Mouse (Mus musculus): ENCODE results near the gene Rps23.
"Not testable (repeated sequence)": the region's sequence is repeated elsewhere in the genome, so short reads cannot be mapped to it uniquely, and the experiment has no call there.

The Rps23 gene

DNA sequence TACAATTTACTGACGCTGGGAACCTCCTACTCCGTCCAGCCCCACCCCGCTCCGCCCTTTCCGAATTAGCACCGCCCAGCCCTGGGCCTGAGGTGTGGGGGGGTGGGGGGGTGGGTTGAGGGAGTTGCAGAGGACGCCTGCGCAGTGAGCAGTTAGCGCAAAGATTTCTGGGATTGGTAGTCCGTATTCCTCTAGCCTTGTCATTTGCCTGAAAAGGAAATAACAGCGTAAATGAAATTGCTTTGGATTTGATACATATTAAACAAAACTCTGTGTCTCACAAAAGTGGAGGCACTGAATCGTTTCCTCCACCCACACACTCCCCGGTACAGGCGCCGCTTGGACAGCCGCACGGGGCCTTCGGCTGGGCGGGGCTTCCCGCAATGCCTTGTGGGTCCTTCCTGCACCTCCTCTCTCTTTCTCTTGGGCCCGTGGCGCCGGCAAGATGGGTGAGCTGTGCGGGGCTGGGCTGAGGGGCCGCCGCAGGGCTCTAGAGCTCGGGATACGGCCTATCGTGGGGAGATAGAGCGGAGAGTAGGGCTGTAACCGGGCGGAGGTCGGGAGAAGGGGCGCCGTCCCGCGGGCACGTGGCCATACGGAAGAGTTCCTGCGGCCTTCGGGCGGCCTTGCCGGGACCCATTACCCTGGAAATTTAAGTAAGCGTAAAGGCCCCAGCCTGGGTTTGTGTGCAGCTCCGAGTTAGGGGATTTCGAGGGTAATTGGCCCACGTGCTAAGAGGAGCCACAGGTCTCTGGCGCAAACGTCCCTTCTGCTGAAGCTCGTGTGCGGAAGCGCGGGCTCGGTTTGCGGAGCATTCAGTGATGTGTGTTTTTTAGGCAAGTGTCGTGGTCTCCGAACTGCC lies at the start of gene Rps23:
TSS of gene Rps23 (plus strand) at position 208 of the 862 bp plus-strand sequence.
- DNase-seq: peak; percentile 91

DNA sequence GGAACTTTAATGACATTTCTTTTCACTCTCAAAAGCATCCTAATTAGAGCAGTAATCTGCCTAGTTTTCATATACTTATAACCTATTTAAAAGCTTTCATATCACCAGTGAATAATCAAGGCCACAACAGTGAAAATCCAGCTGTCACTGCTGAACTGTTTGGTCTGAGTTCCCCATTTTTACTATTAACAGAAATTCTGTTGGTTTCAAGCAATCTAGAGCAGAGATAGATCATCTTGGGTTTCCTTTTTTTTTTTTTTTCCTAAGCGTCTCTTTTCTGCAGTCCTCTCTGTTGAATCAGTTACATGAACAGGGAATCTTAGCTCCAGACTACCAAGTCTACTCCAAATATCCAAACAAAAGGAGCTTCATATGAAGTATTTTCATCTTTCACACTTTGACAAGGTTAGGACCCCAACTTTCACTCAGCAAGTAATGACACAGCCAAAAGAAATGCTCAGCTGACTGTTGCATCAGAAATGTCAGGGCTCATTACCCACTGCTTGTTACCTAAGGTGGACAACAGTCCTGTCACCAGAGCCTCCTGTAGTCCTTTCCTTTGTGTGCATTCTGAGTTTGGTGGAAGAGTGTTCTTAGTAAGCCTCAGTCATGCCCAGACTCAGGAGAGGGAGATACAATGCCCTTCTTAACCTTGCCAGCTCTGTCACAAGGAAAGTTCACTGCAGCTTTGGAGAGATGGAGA lies 40.9 kb upstream of the Rps23 start:
- no peak for DNase-seq

GRCm38 (mm10) chr13:90885856-90886532 lies 36.8 kb upstream of the Rps23 start:
- DNase-seq: no peak

GRCm38 (mm10) chr13:90886568-90886983 lies 36.2 kb upstream of the Rps23 start:
- DNase-seq: peak; percentile 72

- DNase-seq: no peak
Measured at GRCm38 (mm10) chr13:90890111-90890510, 32.6 kb upstream of the Rps23 start.

DNA sequence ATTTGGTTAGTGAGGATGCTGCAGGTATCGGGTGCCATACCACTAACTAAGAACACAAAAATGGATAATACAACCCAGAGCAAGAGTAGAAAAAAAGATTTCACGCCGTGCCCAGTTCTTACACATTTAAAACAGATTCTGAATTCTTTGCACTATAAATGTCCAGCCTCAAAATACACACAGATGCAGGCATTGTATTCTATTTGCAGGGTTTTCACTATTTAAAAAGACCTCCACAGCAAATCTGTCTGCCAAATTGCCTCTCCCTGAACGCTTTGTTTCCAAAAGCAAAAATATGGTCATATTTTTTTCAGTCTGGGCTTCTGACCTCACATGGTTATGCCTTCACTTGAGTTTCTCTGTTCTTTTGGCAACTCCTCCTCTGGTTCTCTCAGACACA lies 27.9 kb upstream of the Rps23 start:
- DNase-seq: no peak

GRCm38 (mm10) chr13:90896098-90896497 lies 26.7 kb upstream of the Rps23 start:
- DNase-seq: peak; percentile 45

- DNase-seq: no peak
Measured at GRCm38 (mm10) chr13:90896821-90897220, 25.9 kb upstream of the Rps23 start.

DNA sequence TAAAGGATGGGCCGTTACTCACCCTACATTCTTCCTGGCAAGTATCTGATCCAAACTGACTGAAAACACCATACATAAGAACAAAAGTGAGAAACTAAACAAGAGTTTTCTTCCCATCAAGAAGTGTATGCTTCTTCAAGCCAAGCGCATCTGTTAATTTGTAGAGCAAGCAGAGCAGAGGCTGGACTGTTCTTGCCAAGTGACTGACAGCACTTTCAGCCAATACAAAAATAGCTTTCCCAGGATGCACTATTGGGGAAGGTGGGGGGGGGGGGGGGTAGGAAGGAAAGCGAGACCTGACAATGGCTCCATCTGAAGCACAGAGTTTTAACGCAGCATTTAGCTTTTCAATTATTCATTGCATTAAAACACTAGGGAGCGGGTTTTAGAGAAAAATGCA lies 17.6 kb upstream of the Rps23 start, which contains the start of gene Atp6ap1l:
TSS of gene Atp6ap1l (minus strand) at position 180 of the 400 bp plus-strand sequence.
- DNase-seq: peak; percentile 37

DNA sequence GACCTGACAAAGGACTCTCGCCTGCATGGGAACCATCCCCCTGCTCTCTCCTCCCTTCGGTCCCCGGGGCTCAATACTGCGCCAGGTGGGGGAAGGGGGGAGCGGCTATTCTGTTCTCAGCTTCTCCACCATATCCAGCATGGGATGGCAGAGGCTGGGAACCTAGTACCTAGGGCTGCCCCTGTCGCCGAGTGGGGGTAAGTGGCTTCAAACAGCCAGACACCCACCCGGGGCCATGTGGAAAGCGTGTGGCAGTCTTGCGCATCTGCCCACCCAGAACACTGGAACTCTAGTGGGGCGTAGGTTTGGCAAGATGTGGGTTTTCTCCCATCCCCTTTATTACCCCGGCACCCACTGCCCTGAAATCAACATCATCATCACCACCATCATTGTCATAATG lies 15.4 kb upstream of the Rps23 start:
- no peak for DNase-seq

GRCm38 (mm10) chr13:90912760-90913674 lies 9.7 kb upstream of the Rps23 start:
- DNase-seq: no peak

GRCm38 (mm10) chr13:90913675-90914192 lies 9.0 kb upstream of the Rps23 start:
- no peak for DNase-seq

- DNase-seq: no peak
Measured at GRCm38 (mm10) chr13:90914721-90915120, 8.0 kb upstream of the Rps23 start.

GRCm38 (mm10) chr13:90923617-90924016 lies 859 bp downstream of the Rps23 start:
- not testable (repeated sequence) for DNase-seq

GRCm38 (mm10) chr13:90924072-90924471 lies 1.3 kb downstream of the Rps23 start:
- DNase-seq: no peak

- DNase-seq: no peak
Measured at GRCm38 (mm10) chr13:90925191-90925590, 2.4 kb downstream of the Rps23 start.

DNA sequence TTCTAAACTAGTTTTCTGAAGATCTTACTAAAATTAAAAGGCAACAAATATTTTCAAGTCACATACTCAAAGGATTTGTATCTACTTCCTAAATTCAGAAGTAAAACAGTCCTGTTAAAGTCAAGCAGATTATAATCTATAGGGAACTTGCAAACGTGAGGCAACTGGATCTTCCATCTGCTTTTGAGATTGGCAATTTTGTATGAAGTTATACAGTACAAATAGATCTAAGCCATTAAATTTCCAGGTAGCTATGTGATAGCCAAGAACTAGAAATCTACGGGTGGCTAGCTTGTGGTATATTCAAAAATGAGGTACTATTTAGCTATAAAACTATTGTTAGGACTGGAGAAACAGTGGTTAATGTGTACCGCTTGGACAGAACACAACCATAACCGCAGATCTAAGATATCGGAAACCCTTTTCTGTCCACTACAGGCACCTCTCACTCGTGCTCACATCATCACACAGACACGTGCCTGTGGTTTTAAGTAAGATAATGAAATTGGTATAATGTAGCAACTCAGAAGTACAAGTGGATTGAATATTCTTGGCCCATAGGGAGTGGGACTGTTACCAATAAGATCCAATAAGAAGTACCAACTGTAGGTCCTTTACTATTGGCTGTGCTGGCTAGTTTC lies 3.5 kb downstream of the Rps23 start:
- DNase-seq: no peak

- no peak for DNase-seq
Measured at GRCm38 (mm10) chr13:90926938-90927633, 4.3 kb downstream of the Rps23 start.

DNA sequence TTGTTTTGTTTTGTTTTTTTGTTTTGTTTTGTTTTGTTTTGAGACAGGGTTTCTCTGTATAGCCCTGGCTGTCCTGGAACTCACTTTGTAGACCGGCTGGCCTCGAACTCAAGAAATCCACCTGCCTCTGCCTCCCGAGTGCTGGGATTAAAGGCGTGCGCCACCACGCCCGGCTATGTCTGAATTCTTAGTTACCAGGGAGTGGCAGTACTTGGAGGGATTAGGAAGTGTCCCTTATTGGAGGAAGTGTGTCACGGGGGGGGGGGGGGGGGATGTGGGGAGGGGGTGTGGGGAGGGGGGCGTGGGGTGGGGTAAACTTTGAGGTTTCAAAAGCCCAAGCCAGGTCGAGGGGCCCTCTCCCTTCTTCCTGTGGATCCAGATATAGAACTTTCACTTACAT lies 5.5 kb downstream of the Rps23 start:
- DNase-seq: not testable (repeated sequence)

DNA sequence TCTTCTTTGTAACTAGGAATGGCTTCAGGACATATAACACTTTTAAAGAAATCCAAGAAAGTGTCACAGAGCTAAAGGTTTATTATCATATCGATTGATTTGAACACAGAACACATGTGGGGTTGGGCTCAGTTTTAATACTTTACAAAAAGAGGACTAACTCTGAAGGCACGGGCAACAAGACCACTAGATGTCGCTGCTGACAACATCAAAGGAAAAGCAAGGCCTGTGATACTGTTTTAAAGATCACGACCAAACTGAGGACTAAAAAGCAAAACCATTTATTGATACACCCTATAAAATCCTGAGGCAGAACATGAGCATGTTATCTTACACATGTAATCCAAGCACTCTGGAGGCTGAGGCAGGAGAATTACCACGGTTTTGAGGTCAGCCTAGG lies 7.1 kb downstream of the Rps23 start:
- peak; percentile 80 for DNase-seq

- no peak for DNase-seq
Measured at GRCm38 (mm10) chr13:90933256-90933655, 10.5 kb downstream of the Rps23 start.

Data from right cerebral cortex, adult 18-20 months (tissue).